Mouse (Mus musculus) C2C12 (cell line): ENCODE data around the gene Gm12185. TPM values are rescaled to one million over a fixed set of nuclear protein-coding genes. Genes with fewer than 3 reads are reported as not detected.
"Not testable (repeated sequence)": the region's sequence is repeated elsewhere in the genome, so short reads cannot be mapped to it uniquely, and the experiment has no call there.

ENCODE experiments used
- H3K27me3 ChIP-seq: one replicate; pipeline ENCODE4 v1.6.1; 2011; ENCODE audit not compliant: control insufficient read depth, insufficient read depth, insufficient read length
- H3K36me3 ChIP-seq: one replicate; pipeline ENCODE4 v1.6.1; 2011; ENCODE audit not compliant: control insufficient read depth, insufficient read depth
- H3K4me3 ChIP-seq: one replicate; pipeline ENCODE4 v1.5.1; 2011; ENCODE audit warnings: mild to moderate bottlenecking, control low read depth; ENCODE audit not compliant: poor library complexity, insufficient read depth, severe bottlenecking
- H3K79me2 ChIP-seq: one replicate; pipeline ENCODE4 v1.6.1; 2011; ENCODE audit not compliant: control insufficient read depth, insufficient read depth
- H3K79me3 ChIP-seq: one replicate; pipeline ENCODE4 v1.6.1; 2011; ENCODE audit warnings: low read depth, control low read depth
- H3ac ChIP-seq: one replicate; pipeline ENCODE3; 2011; ENCODE audit warnings: low read depth; ENCODE audit not compliant: control insufficient read depth, insufficient read length
- long read RNA-seq, 2 experiments: library from polyadenylated mRNA; unstranded; transcript quantifications; one replicate each; pipeline ENCODE4 v2.0.0; 2019 to 2020
- polyA plus RNA-seq: library from polyadenylated mRNA; unstranded; fragments of >200 nt; fragmentation: generic; extraction: Trizol; gene quantifications from one replicate; pipeline ENCODE4 v1.2.1, GENCODE M21; 2012; ENCODE audit warnings: missing spikeins

The Gm12185 gene
- polyA plus RNA-seq, result 0.01 TPM
- long read RNA-seq, experiment 1, result 0 reads
- long read RNA-seq, experiment 2, partial matches to known transcripts, result 0 of 1 reads
- long read RNA-seq, experiment 2, other reads (novel, unspliced or antisense), result 1 of 1 reads

DNA sequence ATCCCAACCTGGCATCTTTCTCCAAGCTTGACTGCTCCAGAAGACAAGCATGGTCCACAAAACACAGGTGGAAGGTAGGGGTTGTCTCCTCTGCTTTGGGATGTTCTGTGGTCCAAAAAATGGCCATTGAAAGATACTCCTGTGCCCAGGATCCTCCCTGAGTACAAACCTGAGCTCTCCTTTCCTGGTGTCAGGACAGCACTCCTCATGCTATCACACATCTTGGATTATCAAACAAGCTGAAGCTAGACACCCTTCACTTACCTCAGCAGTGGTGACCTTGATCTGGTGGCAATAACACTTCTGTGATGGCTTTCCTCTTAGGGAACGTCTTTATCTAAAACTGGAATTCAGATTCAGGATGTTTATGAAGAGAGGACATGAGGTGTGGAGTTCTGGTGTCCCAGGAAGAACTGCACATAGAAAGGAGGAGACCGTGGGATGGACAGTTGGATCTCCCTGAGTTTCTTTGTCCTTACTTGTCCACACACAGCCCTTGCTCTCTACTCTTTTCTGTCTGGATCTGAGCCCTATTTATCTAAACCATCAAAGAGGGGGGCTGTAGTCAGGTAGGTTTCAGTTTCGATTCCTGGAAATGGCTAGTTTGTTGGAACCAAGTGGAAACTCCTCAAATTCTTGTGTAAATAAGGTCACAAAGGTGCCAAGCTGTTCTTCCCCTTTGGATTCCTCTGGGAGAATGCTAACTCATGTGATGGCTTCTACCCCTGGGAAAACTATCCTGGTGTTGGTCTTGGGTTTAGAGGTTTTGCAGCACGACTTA lies at the start of gene Gm12185:
TSS of gene Gm12185 (minus strand) at position 487 of the 781 bp plus-strand sequence.
- H3K79me2 ChIP-seq, H3ac ChIP-seq, H3K79me3 ChIP-seq, H3K36me3 ChIP-seq, H3K4me3 ChIP-seq, H3K27me3 ChIP-seq: not testable (repeated sequence)

- H3K36me3 ChIP-seq, H3K4me3 ChIP-seq, H3K27me3 ChIP-seq, H3K79me2 ChIP-seq, H3K79me3 ChIP-seq, H3ac ChIP-seq: not testable (repeated sequence)
Observed at GRCm38 (mm10) chr11:49012074-49012473, 20.0 kb upstream of the Gm12185 start.

DNA sequence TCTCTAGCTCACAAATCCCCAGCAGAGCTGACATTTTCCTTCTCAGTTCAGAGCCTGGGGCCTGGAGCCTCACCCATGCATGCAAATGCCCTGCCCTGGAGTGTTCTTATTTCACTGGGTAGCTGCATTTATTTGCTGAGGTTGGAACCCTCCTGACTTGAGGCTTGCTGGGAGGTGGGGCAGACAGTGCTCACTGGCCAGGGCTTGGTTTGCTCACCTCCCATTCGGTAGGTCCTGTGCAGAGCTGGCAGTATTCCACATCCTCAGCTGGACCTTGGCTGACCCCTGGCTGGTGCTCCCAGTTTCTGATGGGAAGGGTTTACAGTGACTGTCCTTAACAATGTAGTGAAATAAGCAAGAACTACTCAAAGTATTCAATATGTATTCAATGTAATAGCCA lies 14.8 kb upstream of the Gm12185 start:
- not testable (repeated sequence) for H3K27me3 ChIP-seq, H3K79me3 ChIP-seq, H3K36me3 ChIP-seq, H3K79me2 ChIP-seq, H3ac ChIP-seq, H3K4me3 ChIP-seq

GRCm38 (mm10) chr11:49006317-49006716 lies 14.3 kb upstream of the Gm12185 start:
- not testable (repeated sequence) for H3K36me3 ChIP-seq, H3K27me3 ChIP-seq, H3K79me2 ChIP-seq, H3ac ChIP-seq, H3K4me3 ChIP-seq, H3K79me3 ChIP-seq

DNA sequence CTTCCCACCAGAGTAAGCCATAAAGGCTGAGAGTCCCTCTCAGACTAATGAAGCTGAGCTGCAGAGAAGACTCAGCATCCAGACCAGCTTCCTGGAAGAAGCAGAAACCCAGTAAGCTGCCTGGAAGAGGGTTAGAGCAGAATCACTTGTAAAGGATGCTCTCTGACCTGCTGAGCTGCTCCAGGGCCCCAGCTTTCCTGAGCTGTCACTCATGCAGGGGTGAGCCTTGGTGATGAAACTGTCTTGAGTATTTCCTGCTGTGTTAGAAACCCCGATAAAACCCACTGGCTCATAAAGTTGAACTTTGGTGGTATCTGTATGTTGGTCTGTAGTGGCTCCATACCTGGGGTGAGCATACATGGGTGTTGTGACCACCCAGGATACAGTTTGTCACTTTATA lies 8.4 kb upstream of the Gm12185 start:
- not testable (repeated sequence) for H3K4me3 ChIP-seq, H3K27me3 ChIP-seq, H3ac ChIP-seq, H3K36me3 ChIP-seq, H3K79me3 ChIP-seq, H3K79me2 ChIP-seq

DNA sequence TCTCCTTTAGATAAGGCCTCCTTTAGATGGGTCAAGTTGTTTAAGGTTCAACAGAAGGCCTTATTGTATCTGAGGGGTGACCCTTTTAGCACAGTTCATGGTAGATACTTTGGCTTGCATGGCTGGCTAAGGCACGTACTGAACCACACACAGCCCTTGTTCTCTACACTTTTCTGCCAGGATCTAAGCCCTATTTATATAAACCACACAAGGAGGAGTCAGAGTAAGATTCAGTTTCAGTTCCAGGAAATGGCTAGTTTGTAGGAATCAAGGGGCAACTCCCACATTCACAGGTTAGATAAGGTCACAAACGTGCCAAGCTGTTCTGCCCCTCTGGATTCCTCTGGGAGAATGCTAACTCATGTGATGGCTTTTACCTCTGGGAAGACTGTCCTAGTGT lies 2.0 kb upstream of the Gm12185 start, which contains the start of gene Tgtp1:
TSS of gene Tgtp1 (minus strand) at position 155 of the 400 bp plus-strand sequence.
- H3K36me3 ChIP-seq, H3K27me3 ChIP-seq, H3K79me2 ChIP-seq, H3ac ChIP-seq, H3K4me3 ChIP-seq, H3K79me3 ChIP-seq: not testable (repeated sequence)

GRCm38 (mm10) chr11:48993296-48993695 lies 1.3 kb upstream of the Gm12185 start:
- not testable (repeated sequence) for H3K27me3 ChIP-seq

DNA sequence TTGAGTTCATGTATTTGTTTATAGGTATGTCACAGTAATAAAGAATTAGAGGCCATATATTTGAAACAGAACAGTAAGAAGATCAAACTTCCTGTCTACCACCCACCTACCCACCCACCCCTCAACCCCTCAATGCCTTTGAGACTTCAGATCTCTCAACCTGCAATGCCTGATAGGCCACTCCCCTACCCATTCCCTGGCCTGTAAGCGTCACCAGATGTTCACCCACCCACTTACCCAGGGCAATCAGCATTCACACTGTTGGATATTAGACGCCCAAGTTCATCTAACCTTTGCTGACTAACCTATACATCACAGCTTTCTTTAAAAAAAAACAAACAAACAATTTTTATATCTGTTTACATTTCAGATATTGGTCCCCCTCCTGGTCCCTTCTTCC lies 2.0 kb downstream of the Gm12185 start:
- not testable (repeated sequence) for H3K27me3 ChIP-seq, H3K4me3 ChIP-seq

More at GRCm38 (mm10) chr11:48993296-48993695, 1.3 kb upstream of the Gm12185 start:
- not testable (repeated sequence) for H3K79me2 ChIP-seq, H3ac ChIP-seq, H3K4me3 ChIP-seq, H3K36me3 ChIP-seq, H3K79me3 ChIP-seq

GRCm38 (mm10) chr11:48988219-48988618 lies 3.8 kb downstream of the Gm12185 start:
- not testable (repeated sequence) for H3K79me3 ChIP-seq, H3K4me3 ChIP-seq, H3K79me2 ChIP-seq, H3K27me3 ChIP-seq, H3K36me3 ChIP-seq, H3ac ChIP-seq

More for the DNA sequence above, 2.0 kb downstream of the Gm12185 start:
- H3K36me3 ChIP-seq, H3K79me2 ChIP-seq, H3K79me3 ChIP-seq, H3ac ChIP-seq: not testable (repeated sequence)

DNA sequence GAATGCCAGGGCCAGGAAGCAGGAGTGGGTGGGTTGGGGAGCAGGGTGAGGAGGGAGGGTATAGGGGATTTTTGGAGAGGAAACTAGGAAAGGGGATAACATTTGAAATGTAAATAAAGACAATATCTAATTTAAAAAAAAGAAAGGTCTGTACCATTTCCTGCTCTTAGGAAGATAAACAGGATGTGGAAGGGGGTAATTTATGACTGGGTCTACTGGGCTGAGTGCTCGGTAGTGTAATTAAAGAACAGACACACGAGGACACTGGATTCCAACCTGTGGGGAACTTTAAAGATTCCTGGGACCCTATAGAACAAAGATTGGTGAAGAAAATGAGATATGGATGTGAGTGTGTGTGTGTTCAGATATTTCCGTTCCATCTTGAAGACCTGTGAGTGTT lies 9.2 kb downstream of the Gm12185 start:
- not testable (repeated sequence) for H3ac ChIP-seq, H3K27me3 ChIP-seq, H3K79me2 ChIP-seq, H3K79me3 ChIP-seq, H3K36me3 ChIP-seq, H3K4me3 ChIP-seq

DNA sequence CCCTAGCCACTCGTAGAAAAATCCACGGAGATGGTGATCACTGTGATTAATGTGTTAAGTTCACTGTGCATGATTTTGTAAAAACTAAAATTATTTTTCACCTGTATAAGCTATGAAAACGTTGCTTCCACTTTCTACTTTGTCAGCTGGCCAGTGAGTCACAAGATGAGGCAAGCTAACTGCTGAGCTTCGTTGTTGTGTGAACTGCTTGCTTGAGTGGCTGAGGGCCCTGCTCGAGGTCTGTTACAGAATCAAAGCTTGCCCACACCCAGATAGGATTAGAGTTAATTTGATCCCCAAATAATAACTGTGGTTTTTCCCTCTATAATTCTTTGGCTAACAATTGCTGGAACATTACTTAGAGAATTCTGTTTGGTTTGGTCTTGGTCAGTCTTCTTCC lies 12.0 kb downstream of the Gm12185 start:
- H3K36me3 ChIP-seq, H3ac ChIP-seq, H3K27me3 ChIP-seq, H3K4me3 ChIP-seq, H3K79me3 ChIP-seq, H3K79me2 ChIP-seq: not testable (repeated sequence)

- not testable (repeated sequence) for H3K27me3 ChIP-seq, H3K79me3 ChIP-seq, H3K36me3 ChIP-seq, H3ac ChIP-seq, H3K4me3 ChIP-seq, H3K79me2 ChIP-seq
Observed at GRCm38 (mm10) chr11:48979251-48979650, 12.8 kb downstream of the Gm12185 start, which contains the start of gene 9930111J21Rik1. Gene 9930111J21Rik1 (minus strand): TSS chr11:48979398.
